Mouse (Mus musculus) olfactory bulb, adult 2 months (tissue): ENCODE results near the gene Gm20877. TPM values are rescaled to one million over a fixed set of nuclear protein-coding genes. Genes with fewer than 3 reads are reported as not detected.
"Not testable (repeated sequence)": the region's sequence is repeated elsewhere in the genome, so short reads cannot be mapped to it uniquely, and the experiment has no call there.

Experiments used
- H3K27ac ChIP-seq: fragments of 200-500 bp; 2 replicates; pipeline ENCODE4 v1.5.1; 2012; ENCODE audit warnings: low read depth, low read length; ENCODE audit not compliant: insufficient read depth
- H3K4me1 ChIP-seq: fragments of 200-500 bp; 2 replicates; pipeline ENCODE4 v1.6.1; 2012; ENCODE audit warnings: low read length; ENCODE audit not compliant: control insufficient read depth, insufficient read depth
- H3K4me3 ChIP-seq: fragments of 200-500 bp; 2 replicates; pipeline ENCODE4 v1.5.1; 2012; ENCODE audit warnings: mild to moderate bottlenecking, low read depth, low read length, moderate library complexity; ENCODE audit not compliant: insufficient read depth
- WGBS: fragments of 180-500 bp; shearing (Covaris S2); methylation state at CpG from one replicate; pipeline ENCODE4 v1.1.7; 2018; 5-methylcytosine and 5-hydroxymethylcytosine counted together
- polyA plus RNA-seq: library from polyadenylated mRNA; stranded (reverse); fragments of >200 nt; gene quantifications from 2 replicates; pipeline ENCODE4 v1.2.4, GENCODE M21; 2012; ENCODE audit warnings: low replicate concordance; ENCODE audit not compliant: missing spikeins, insufficient read depth, insufficient read length

The Gm20877 gene
- not detected in 2 replicates for polyA plus RNA-seq

DNA sequence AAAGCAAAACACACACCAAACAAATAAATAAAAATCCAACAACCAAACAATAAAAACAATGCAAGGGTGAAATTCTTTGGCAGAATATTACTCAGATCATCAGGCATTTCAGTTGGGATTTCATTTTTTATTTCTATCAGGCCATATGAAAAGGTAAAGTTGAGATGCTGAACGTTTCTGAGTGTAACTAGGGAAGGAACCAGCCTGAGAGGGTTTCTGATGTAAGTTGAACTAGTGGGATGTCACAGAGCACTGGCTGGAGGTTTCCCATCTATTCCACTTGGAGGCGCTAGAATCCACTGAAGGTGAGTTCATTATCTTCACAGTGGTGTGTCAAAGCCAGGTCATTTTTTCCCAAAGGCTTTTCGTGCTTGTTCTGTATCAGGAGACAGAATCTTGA, at the start of gene Gm20877:
Gm20877 (plus strand) TSS at position 301 of the 400 bp plus-strand sequence.
- not testable (repeated sequence) for H3K27ac ChIP-seq, H3K4me3 ChIP-seq, H3K4me1 ChIP-seq
- WGBS = no CpG with 5 or more reads among the region's 3 CpGs
